Mouse (Mus musculus): ENCODE measurements around the gene 3110082I17Rik. TPM values are rescaled to one million over a fixed set of nuclear protein-coding genes. Genes with fewer than 3 reads are reported as not detected.

3110082I17Rik gene
- polyA plus RNA-seq, 1 experiment from 2014 or later: 39.7 TPM

- ATAC-seq (ENCODE audit: insufficient number of reproducible peaks, low FRiP score, low TSS enrichment, low read depth) (no peak), DNase-seq (ENCODE audit: low spot score) (peak; percentile 92)
- Histone ChIP-seq H3K27ac (replicated peaks; ENCODE audit: low read depth, low read length) (no peak overlapping the region), H3K27me3 (ENCODE audit: control insufficient read depth, insufficient read depth, low read length) (no peaks in the 10 kb centered on the region), H3K9ac (ENCODE audit: low read length) (no peak overlapping the region), H3K4me2 (ENCODE audit: low read depth, severe bottlenecking) (no peak overlapping the region), H3K4me1 (ENCODE audit: control insufficient read depth, insufficient read depth, low read length) (no peaks in the 10 kb centered on the region), H3K9me3 (ENCODE audit: control insufficient read depth, low read length) (no peaks in the 10 kb centered on the region), H3K4me3 (ENCODE audit: low read depth, low read length) (no peak overlapping the region), H3K36me3 (ENCODE audit: control insufficient read depth, insufficient read depth, low read length) (no peaks in the 10 kb centered on the region)
- 23% methylated on average over 8 of the region's 8 CpGs for WGBS
Observed at GRCm38 (mm10) chr5:139331742-139332141, 128.6 kb downstream of the 3110082I17Rik start.

GRCm38 (mm10) chr5:139330766-139331165 is 129.6 kb downstream of the 3110082I17Rik start:
- Histone ChIP-seq H3K9me3 (ENCODE audit: control insufficient read depth, low read length) (no peaks in the 10 kb centered on the region), H3K27ac (replicated peaks; ENCODE audit: low read depth, low read length) (no peak overlapping the region), H3K4me1 (ENCODE audit: control insufficient read depth, insufficient read depth, low read length) (no peaks in the 10 kb centered on the region), H3K36me3 (ENCODE audit: control insufficient read depth, insufficient read depth, low read length) (no peaks in the 10 kb centered on the region), H3K27me3 (ENCODE audit: control insufficient read depth, insufficient read depth, low read length) (peaks cover 9% of the 10 kb centered on the region), H3K9ac (ENCODE audit: low read length) (no peak overlapping the region), H3K4me3 (ENCODE audit: low read depth, low read length) (no peak overlapping the region), H3K4me2 (ENCODE audit: low read depth, severe bottlenecking) (no peak overlapping the region)
- 71% methylated on average over 7 of the region's 7 CpGs for WGBS
- DNase-seq (ENCODE audit: low spot score) (no peak), ATAC-seq (ENCODE audit: insufficient number of reproducible peaks, low FRiP score, low TSS enrichment, low read depth) (no peak)

- H3K27ac ChIP-seq (replicated peaks; ENCODE audit: low read depth, low read length): no peak overlapping the region
- H3K9me3 ChIP-seq (ENCODE audit: control insufficient read depth, low read length): no peaks in the 10 kb centered on the region
- WGBS: 69% methylated on average over 7 of the region's 7 CpGs
- ATAC-seq (ENCODE audit: insufficient number of reproducible peaks, low FRiP score, low TSS enrichment, low read depth): no peak
- H3K36me3 ChIP-seq (ENCODE audit: control insufficient read depth, insufficient read depth, low read length): no peaks in the 10 kb centered on the region
- H3K27me3 ChIP-seq (ENCODE audit: control insufficient read depth, insufficient read depth, low read length): peaks cover 38% of the 10 kb centered on the region
- DNase-seq (ENCODE audit: low spot score): no peak
- H3K4me2 ChIP-seq (ENCODE audit: low read depth, severe bottlenecking): no peak overlapping the region
- peaks cover 6% of the 10 kb centered on the region; the same call in 1 of the 2 replicates for H3K4me1 ChIP-seq (ENCODE audit: control insufficient read depth, insufficient read depth, low read length)
- no peak overlapping the region for H3K4me3 ChIP-seq (ENCODE audit: low read depth, low read length)
- no peak overlapping the region for H3K9ac ChIP-seq (ENCODE audit: low read length)
Observed at GRCm38 (mm10) chr5:139327634-139328020, 132.7 kb downstream of the 3110082I17Rik start.

- DNase-seq (ENCODE audit: low spot score) (no peak), ATAC-seq (ENCODE audit: insufficient number of reproducible peaks, low FRiP score, low TSS enrichment, low read depth) (no peak)
- Histone ChIP-seq H3K9ac (ENCODE audit: low read length) (0 out of 2 replicates have a peak overlapping the region, but pooled peaks have one; percentile 12), H3K4me2 (ENCODE audit: low read depth, severe bottlenecking) (no peak overlapping the region), H3K36me3 (ENCODE audit: control insufficient read depth, insufficient read depth, low read length) (no peaks in the 10 kb centered on the region), H3K27ac (replicated peaks; ENCODE audit: low read depth, low read length) (no peak overlapping the region), H3K27me3 (ENCODE audit: control insufficient read depth, insufficient read depth, low read length) (peaks cover 38% of the 10 kb centered on the region), H3K4me3 (ENCODE audit: low read depth, low read length) (no peak overlapping the region), H3K9me3 (ENCODE audit: control insufficient read depth, low read length) (no peaks in the 10 kb centered on the region), H3K4me1 (ENCODE audit: control insufficient read depth, insufficient read depth, low read length) (peaks cover 6% of the 10 kb centered on the region; the same call in 1 of the 2 replicates)
- 68% methylated on average over 7 of the region's 7 CpGs for WGBS
Observed at GRCm38 (mm10) chr5:139326986-139327633, 133.2 kb downstream of the 3110082I17Rik start.

GRCm38 (mm10) chr5:139326111-139326696 is 134.1 kb downstream of the 3110082I17Rik start:
- Histone ChIP-seq H3K4me1 (ENCODE audit: control insufficient read depth, insufficient read depth, low read length) (peaks cover 6% of the 10 kb centered on the region; the same call in 1 of the 2 replicates), H3K27ac (replicated peaks; ENCODE audit: low read depth, low read length) (no peak overlapping the region), H3K9me3 (ENCODE audit: control insufficient read depth, low read length) (no peaks in the 10 kb centered on the region), H3K36me3 (ENCODE audit: control insufficient read depth, insufficient read depth, low read length) (no peaks in the 10 kb centered on the region), H3K9ac (ENCODE audit: low read length) (no peak overlapping the region), H3K27me3 (ENCODE audit: control insufficient read depth, insufficient read depth, low read length) (peaks cover 38% of the 10 kb centered on the region), H3K4me3 (ENCODE audit: low read depth, low read length) (no peak overlapping the region), H3K4me2 (ENCODE audit: low read depth, severe bottlenecking) (no peak overlapping the region)
- no peak for DNase-seq (ENCODE audit: low spot score)
- ATAC-seq (ENCODE audit: insufficient number of reproducible peaks, low FRiP score, low TSS enrichment, low read depth): no peak
- 62% methylated on average over 13 of the region's 13 CpGs for WGBS

GRCm38 (mm10) chr5:139325395-139325966 is 134.8 kb downstream of the 3110082I17Rik start, which contains the start of gene Adap1:
Gene Adap1 (minus strand): TSS chr5:139325622.
- Histone ChIP-seq H3K4me1 (ENCODE audit: control insufficient read depth, insufficient read depth, low read length) (peaks cover 6% of the 10 kb centered on the region; the same call in 1 of the 2 replicates), H3K9me3 (ENCODE audit: control insufficient read depth, low read length) (no peaks in the 10 kb centered on the region), H3K4me3 (ENCODE audit: low read depth, low read length) (peak within 1 kb of the TSS; percentile 44), H3K4me2 (ENCODE audit: low read depth, severe bottlenecking) (peak within 1 kb of the TSS; percentile 97), H3K9ac (ENCODE audit: low read length) (peak within 1 kb of the TSS; percentile 49; the same call in 1 of the 2 replicates), H3K27ac (replicated peaks; ENCODE audit: low read depth, low read length) (no peak within 1 kb of the TSS), H3K36me3 (ENCODE audit: control insufficient read depth, insufficient read depth, low read length) (no peaks in the 10 kb centered on the region), H3K27me3 (ENCODE audit: control insufficient read depth, insufficient read depth, low read length) (peaks cover 38% of the 10 kb centered on the region)
- DNase-seq (ENCODE audit: low spot score) (peak; percentile 56), ATAC-seq (ENCODE audit: insufficient number of reproducible peaks, low FRiP score, low TSS enrichment, low read depth) (peak; percentile 51)
- WGBS: 3% methylated on average over 61 of the region's 61 CpGs

GRCm38 (mm10) chr5:139324691-139325394 is 135.5 kb downstream of the 3110082I17Rik start:
- H3K9me3 ChIP-seq (ENCODE audit: control insufficient read depth, low read length): no peaks in the 10 kb centered on the region
- ATAC-seq (ENCODE audit: insufficient number of reproducible peaks, low FRiP score, low TSS enrichment, low read depth) (peak; percentile 12), DNase-seq (ENCODE audit: low spot score) (no peak)
- H3K4me2 ChIP-seq (ENCODE audit: low read depth, severe bottlenecking): peak overlapping the region; percentile 97
- peak overlapping the region; percentile 49; the same call in 1 of the 2 replicates for H3K9ac ChIP-seq (ENCODE audit: low read length)
- peak overlapping the region; percentile 44 for H3K4me3 ChIP-seq (ENCODE audit: low read depth, low read length)
- H3K27me3 ChIP-seq (ENCODE audit: control insufficient read depth, insufficient read depth, low read length): peaks cover 38% of the 10 kb centered on the region
- H3K36me3 ChIP-seq (ENCODE audit: control insufficient read depth, insufficient read depth, low read length): no peaks in the 10 kb centered on the region
- H3K4me1 ChIP-seq (ENCODE audit: control insufficient read depth, insufficient read depth, low read length): peaks cover 6% of the 10 kb centered on the region; the same call in 1 of the 2 replicates
- no peak overlapping the region for H3K27ac ChIP-seq (replicated peaks; ENCODE audit: low read depth, low read length)
- WGBS: 3% methylated on average over 38 of the region's 62 CpGs

- Histone ChIP-seq H3K36me3 (ENCODE audit: control insufficient read depth, insufficient read depth, low read length) (no peaks in the 10 kb centered on the region), H3K9me3 (ENCODE audit: control insufficient read depth, low read length) (no peaks in the 10 kb centered on the region), H3K4me3 (ENCODE audit: low read depth, low read length) (no peak overlapping the region), H3K4me2 (ENCODE audit: low read depth, severe bottlenecking) (no peak overlapping the region), H3K27me3 (ENCODE audit: control insufficient read depth, insufficient read depth, low read length) (peaks cover 38% of the 10 kb centered on the region), H3K4me1 (ENCODE audit: control insufficient read depth, insufficient read depth, low read length) (peaks cover 6% of the 10 kb centered on the region; the same call in 1 of the 2 replicates), H3K27ac (replicated peaks; ENCODE audit: low read depth, low read length) (no peak overlapping the region), H3K9ac (ENCODE audit: low read length) (no peak overlapping the region)
- 72% methylated on average over 5 of the region's 5 CpGs for WGBS
- DNase-seq (ENCODE audit: low spot score) (no peak), ATAC-seq (ENCODE audit: insufficient number of reproducible peaks, low FRiP score, low TSS enrichment, low read depth) (no peak)
Observed at GRCm38 (mm10) chr5:139324045-139324491, 136.3 kb downstream of the 3110082I17Rik start.
